Mouse (Mus musculus) ES-Bruce4 (cell line): ENCODE measurements at regions not wholly inside any gene's neighbourhood (a gene's known extent, or its start where the extent isn't known, plus 50 kb on each side); places are given as distances from the start of the nearest gene placed in this dataset.

Source experiments
- H3K27ac ChIP-seq: 2 replicates; pipeline ENCODE4 v1.5.1; 2012; ENCODE audit warnings: low read length, inconsistent platforms; ENCODE audit not compliant: insufficient read depth
- H3K27me3 ChIP-seq: 2 replicates; pipeline ENCODE4 v1.6.1; 2012; ENCODE audit warnings: mild to moderate bottlenecking, low read length, inconsistent platforms; ENCODE audit not compliant: control insufficient read depth, poor library complexity, insufficient read depth, severe bottlenecking
- H3K36me3 ChIP-seq: 2 replicates; pipeline ENCODE4 v1.6.1; 2012; ENCODE audit warnings: inconsistent platforms, mild to moderate bottlenecking, low read length, moderate library complexity; ENCODE audit not compliant: control insufficient read depth, poor library complexity, insufficient read depth, severe bottlenecking
- H3K4me1 ChIP-seq: one replicate; pipeline ENCODE4 v1.8.1; 2011; ENCODE audit warnings: low read length; ENCODE audit not compliant: control insufficient read depth, insufficient read depth
- H3K4me3 ChIP-seq: 2 replicates; pipeline ENCODE4 v1.5.1; 2011; ENCODE audit warnings: low read depth, mild to moderate bottlenecking, low read length
- H3K9ac ChIP-seq: 2 replicates; pipeline ENCODE4 v1.6.1; 2012; ENCODE audit warnings: low read depth, mild to moderate bottlenecking, inconsistent platforms; ENCODE audit not compliant: poor library complexity, severe bottlenecking
- H3K9me3 ChIP-seq: replicated peaks from 2 replicates; pipeline ENCODE4 v1.6.1; 2012; ENCODE audit warnings: mild to moderate bottlenecking, low read length, inconsistent platforms; ENCODE audit not compliant: control insufficient read depth, poor library complexity, insufficient read depth, severe bottlenecking
- CTCF ChIP-seq: IDR thresholded peaks from one replicate; pipeline ENCODE4 v1.8.1; 2011; ENCODE audit warnings: low read depth, low read length
- EP300 ChIP-seq: IDR thresholded peaks from 2 replicates; pipeline ENCODE4 v1.6.1; 2011; ENCODE audit warnings: low read depth, low read length; ENCODE audit not compliant: insufficient read depth
- POLR2A ChIP-seq: IDR thresholded peaks from one replicate; pipeline ENCODE4 v1.8.1; 2011; ENCODE audit warnings: low read length; ENCODE audit not compliant: insufficient read depth

GRCm38 (mm10) chr1:119335171-119335570, 86.9 kb downstream of the Inhbb start:
- no peaks in the 10 kb centered on the region for H3K9me3 ChIP-seq
- no peak overlapping the region for H3K27ac ChIP-seq
- TF ChIP-seq CTCF (no peak), EP300 (no peak), POLR2A (no peak)
- peaks cover 5% of the 10 kb centered on the region for H3K4me1 ChIP-seq
- H3K4me3 ChIP-seq: no peak overlapping the region
- no peaks in the 10 kb centered on the region for H3K36me3 ChIP-seq
- H3K27me3 ChIP-seq: no peaks in the 10 kb centered on the region
- H3K9ac ChIP-seq: no peak overlapping the region

GRCm38 (mm10) chr1:119330751-119331326, 91.2 kb downstream of the Inhbb start:
- no peak overlapping the region for H3K27ac ChIP-seq
- TF ChIP-seq CTCF (no peak), POLR2A (no peak), EP300 (no peak)
- H3K4me1 ChIP-seq: peaks cover 8% of the 10 kb centered on the region
- no peak overlapping the region for H3K4me3 ChIP-seq
- H3K9me3 ChIP-seq: no peaks in the 10 kb centered on the region
- no peaks in the 10 kb centered on the region for H3K27me3 ChIP-seq
- no peaks in the 10 kb centered on the region for H3K36me3 ChIP-seq
- no peak overlapping the region for H3K9ac ChIP-seq

- H3K4me1 ChIP-seq: peaks cover 8% of the 10 kb centered on the region
- H3K27ac ChIP-seq: no peak overlapping the region
- H3K27me3 ChIP-seq: no peaks in the 10 kb centered on the region
These were observed 92.2 kb downstream of the Inhbb start for GRCm38 (mm10) chr1:119329693-119330434.

GRCm38 (mm10) chr1:119328921-119329692, 92.9 kb downstream of the Inhbb start:
- H3K9ac ChIP-seq: no peak overlapping the region
- no peak overlapping the region for H3K27ac ChIP-seq
- H3K36me3 ChIP-seq: no peaks in the 10 kb centered on the region
- no peaks in the 10 kb centered on the region for H3K9me3 ChIP-seq
- no peak overlapping the region for H3K4me3 ChIP-seq
- peaks cover 6% of the 10 kb centered on the region for H3K4me1 ChIP-seq
- no peak for TF ChIP-seq POLR2A
- no peak for TF ChIP-seq CTCF
- no peaks in the 10 kb centered on the region for H3K27me3 ChIP-seq

More at GRCm38 (mm10) chr1:119329693-119330434, 92.2 kb downstream of the Inhbb start:
- no peaks in the 10 kb centered on the region for H3K9me3 ChIP-seq
- H3K4me3 ChIP-seq: no peak overlapping the region
- H3K9ac ChIP-seq: no peak overlapping the region
- TF ChIP-seq POLR2A (no peak), EP300 (peak; percentile 57; the same call in 1 of the 2 replicates)
- H3K36me3 ChIP-seq: no peaks in the 10 kb centered on the region

GRCm38 (mm10) chr1:119324551-119324950, 97.5 kb downstream of the Inhbb start:
- Histone ChIP-seq H3K9me3 (no peaks in the 10 kb centered on the region), H3K4me1 (peaks cover 1% of the 10 kb centered on the region), H3K27ac (no peak overlapping the region), H3K4me3 (no peak overlapping the region), H3K36me3 (no peaks in the 10 kb centered on the region), H3K27me3 (no peaks in the 10 kb centered on the region), H3K9ac (no peak overlapping the region)
- TF ChIP-seq POLR2A (no peak), CTCF (no peak), EP300 (no peak)
